Mouse (Mus musculus): ENCODE results near the gene Spdl1. TPM values are rescaled to one million over a fixed set of nuclear protein-coding genes. Genes with fewer than 3 reads are reported as not detected.

The Spdl1 gene
- 3.9 TPM for polyA plus RNA-seq (2017; shearing (Covaris generic))

DNA sequence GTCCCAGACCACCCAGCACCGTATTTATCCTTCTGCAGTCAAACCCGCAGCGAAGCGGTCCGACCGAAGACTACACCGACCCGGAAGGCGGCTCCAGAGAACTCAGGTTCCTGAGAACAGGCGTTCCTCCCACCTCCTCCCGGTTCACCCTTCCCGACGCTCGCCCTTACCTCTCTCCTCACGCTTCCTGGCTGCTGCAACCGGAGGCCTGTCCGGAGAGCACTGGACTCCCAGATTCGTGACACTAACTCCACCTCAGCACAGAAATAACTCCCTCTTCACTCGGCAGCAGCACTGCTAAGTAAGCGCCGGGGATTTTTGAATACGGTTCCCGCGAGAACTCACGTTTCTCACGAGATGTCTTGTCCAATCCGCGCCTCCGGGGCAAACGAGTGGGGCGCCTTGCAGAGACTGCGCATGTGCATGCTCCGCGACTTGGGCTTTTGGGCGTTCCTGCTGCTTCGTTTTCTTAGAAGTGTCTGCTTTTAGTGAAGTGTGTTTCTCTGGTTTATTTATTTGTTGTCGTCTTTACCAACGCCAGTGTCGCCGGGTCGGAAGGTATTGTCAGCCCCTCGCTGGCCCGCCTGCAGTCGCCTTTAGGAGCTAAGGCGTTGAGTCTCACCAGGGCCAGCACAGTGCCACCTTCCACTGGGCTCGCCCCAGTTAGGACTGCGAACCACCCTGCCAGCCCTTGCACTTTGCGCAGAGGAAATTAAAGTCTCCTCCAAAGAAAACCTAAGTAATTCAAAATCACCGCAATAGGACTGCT, at the start of gene Spdl1:
TSS of gene Spdl1 (minus strand) at position 324 of the 769 bp plus-strand sequence.

DNA sequence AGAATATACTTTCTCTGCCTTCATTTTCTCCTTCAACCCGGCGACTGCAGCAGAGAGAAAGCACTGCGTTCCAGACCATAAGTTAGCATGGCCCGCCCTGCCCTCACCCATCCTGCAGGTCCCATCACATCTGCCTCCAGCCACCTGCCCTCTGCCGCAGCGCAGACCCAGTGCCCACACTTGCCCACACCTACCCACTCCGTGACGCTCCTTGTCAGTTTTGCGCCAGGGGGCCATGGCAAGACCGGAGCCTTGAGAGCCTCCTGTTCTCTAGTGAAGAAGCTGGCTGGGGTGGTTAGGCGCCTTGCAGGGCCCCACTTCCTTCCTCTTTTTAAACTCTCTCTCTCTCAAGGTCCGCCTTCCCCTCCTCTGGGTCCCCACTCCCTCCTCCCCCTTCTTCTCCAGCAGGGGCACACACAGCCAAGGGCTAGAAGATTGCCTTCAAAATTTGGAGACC, 49.8 kb downstream of the Spdl1 start, which contains the start of gene Dock2:
TSS of gene Dock2 (minus strand) at position 306 of the 457 bp plus-strand sequence.

Other genes starting within 250 kb of the Spdl1 start
- 666 TPM for gene Dock2, start 49.7 kb downstream of the Spdl1 start, polyA plus RNA-seq (2017; shearing (Covaris generic))

All from inflammation-experienced regulatory T-cells, adult 16 weeks (primary cell).